Mouse (Mus musculus) ovary, adult 10 weeks (tissue): ENCODE data around the gene Clk4. TPM values are rescaled to one million over a fixed set of nuclear protein-coding genes. Genes with fewer than 3 reads are reported as not detected.

ENCODE experiments used
- polyA plus RNA-seq: library from polyadenylated mRNA; stranded (reverse); fragments of 350-450 nt; fragmentation: Illumina TruSeq; extraction: RNeasy Lipid Tissue Mini Kit (QIAGEN cat#74804); gene quantifications from one replicate; pipeline ENCODE4 v1.2.3, GENCODE M21; 2014

Gene Clk4
- polyA plus RNA-seq = 146 TPM

DNA sequence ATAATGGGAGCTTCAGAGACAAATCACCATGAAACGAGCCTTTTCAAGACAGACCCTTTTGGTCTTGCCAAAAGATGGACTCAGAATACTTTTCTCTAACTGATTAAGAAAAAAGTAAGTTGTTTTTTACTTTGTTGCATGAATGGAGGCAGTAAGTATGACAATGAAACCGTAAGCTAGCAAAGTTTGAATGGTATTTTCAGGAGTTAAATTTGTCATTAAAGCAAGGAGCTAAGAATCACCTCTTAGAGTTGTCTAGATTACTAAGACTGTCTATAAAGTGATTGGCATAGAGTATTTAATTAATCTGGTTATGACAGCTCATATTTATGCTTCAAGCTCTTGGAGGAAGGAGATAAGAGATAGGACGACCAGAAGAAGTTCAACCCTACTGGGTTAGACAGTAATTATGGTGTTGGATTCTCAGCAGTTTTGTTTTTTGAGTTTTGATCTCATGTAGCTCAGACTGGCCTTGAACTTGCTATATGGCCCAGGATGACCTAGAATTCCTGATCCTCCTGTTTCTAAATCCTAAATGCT, at the start of gene Clk4:
Clk4 (plus strand) TSS at position 51 of the 540 bp plus-strand sequence.

DNA sequence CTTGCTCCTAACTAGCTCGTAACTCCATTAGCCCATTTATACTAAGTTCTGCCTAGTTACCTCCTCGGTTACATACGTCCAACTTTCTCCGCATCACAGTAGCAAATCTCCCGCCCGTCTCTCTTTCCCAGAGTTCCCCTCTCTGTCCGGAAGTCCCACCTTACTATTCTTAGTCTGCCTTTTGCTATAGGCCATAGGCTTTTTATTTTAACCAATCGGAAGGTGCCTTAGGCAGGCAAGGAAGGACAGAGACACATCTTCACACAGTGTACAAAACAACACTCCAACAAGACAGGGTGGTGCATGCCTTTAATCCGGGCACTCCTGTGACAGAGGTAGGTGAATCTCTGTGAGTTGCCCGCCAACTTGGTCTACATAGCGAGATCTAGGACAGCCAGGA, 41.2 kb upstream of the Clk4 start, which contains the start of gene Gm12569:
Gm12569 (plus strand) TSS at position 166 of the 400 bp plus-strand sequence.

DNA sequence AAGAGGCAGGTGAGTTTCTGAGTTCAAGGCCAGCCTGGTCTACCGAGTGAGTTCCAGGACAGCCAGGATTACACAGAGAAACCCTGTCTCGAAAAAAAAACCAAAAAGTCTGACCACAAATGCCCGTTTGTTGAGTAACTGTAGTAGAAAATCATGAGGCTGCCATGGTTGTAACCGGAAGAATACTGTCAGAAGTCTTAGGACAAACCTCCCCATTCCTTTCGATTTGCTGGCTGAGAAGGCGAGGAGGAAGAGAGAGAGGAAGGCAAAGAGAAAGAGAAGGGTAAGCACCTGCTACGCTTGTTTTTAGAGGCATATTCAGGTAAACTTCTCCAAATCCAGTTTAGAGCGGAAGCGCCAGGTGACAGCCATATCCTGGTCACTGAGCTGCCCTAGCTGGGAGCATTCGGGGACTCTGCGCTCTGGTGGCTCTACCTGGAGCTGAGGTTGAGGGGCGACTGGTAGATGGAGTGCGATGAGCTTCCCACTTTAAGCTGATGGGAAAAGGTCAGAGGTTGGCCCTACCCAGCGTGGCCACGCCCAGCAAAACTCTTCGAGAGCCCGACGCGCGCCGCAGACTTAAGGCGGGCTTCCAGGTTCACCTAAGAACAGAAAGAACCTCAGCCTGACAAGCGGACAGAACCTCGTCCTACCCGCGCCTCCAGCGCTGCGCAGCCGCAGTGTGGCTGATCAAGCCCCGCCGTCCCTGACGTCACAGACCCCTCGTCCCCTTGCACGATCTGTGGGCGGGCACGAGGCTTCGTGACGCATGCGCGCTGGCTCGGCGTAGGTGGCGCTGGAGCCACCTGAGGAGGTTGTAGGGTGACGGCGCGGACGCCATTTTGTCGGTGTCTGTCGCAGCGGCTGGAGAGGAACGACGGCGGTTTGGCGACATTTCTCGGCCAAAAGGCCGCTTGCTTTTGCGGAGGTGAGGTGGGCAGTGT, 1.1 kb downstream of the Clk4 start, which contains the start of gene BC049762:
BC049762 (minus strand) TSS at position 705 of the 944 bp plus-strand sequence.

DNA sequence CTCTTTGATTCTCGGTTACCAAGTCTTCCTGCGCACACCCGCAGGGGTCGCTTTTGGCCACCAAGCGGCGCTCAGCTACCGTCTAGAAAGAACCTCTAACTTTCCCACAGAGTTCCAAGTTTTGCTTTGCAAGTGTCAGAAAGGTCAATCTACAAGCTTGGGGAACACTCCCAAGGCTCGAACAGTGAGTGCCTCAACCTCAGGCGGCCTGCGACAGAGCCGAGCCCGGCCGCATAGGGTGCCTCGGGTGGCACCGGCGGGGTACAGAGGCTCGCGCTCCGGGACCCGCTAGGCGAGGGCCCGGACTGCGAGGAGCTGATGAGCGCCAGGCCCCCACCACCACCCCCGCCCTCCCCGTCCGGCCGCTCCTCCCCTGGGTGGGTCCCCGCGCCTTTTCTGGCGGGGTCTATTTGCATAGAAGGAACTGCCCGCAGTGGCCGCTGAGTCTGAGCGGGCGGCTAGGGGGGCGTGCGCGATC, 28.1 kb downstream of the Clk4 start, which contains the start of gene Col23a1:
Col23a1 (plus strand) TSS at position 357 of the 478 bp plus-strand sequence.

Other genes with a start within 250 kb of the Clk4 start
- not detected for gene Olfr54, start 247.5 kb upstream of the Clk4 start, polyA plus RNA-seq
- gene Olfr1375, start 213.6 kb upstream of the Clk4 start, polyA plus RNA-seq = not detected
- 24.9 TPM for gene Zfp354a, start 202.5 kb upstream of the Clk4 start, polyA plus RNA-seq
- gene Gm12569, start 41.3 kb upstream of the Clk4 start, polyA plus RNA-seq = not detected
- gene BC049762, start 1.3 kb downstream of the Clk4 start, polyA plus RNA-seq = not detected
- 2.1 TPM for gene Col23a1, start 28.2 kb downstream of the Clk4 start, polyA plus RNA-seq